Mouse (Mus musculus) heart, postnatal 14 days (tissue): ENCODE measurements around the gene Hck. TPM values are rescaled to one million over a fixed set of nuclear protein-coding genes. Genes with fewer than 3 reads are reported as not detected.

Experiments
- DNase-seq, 2 experiments: peaks; one replicate each; pipeline ENCODE4 v3.0.0; 2021 to 2022
- intact Hi-C: fragments of 180-260 bp; cut with DNase I; formaldehyde crosslinking; loops from one replicate; pipeline ENCODE4 v1.15.1; 2025
- total RNA-seq, 2 experiments: library from RNA; stranded (reverse); gene quantifications; 2 replicates each; pipeline ENCODE4 v1.2.3; 2021

Hck gene
- total RNA-seq, 2 experiments from 2014 or later, result 0.73 to 1.1 TPM

- DNase-seq, result no peak
- intact Hi-C loops, result loop anchor here (2.0 kb wide), 1 partner anchor 440 kb away; no protein-coding TSS in a partner anchor
Measured at GRCm38 (mm10) chr2:153147236-153147635, 39.0 kb downstream of the Hck start.

GRCm38 (mm10) chr2:153147715-153148114 is 39.4 kb downstream of the Hck start:
- intact Hi-C loops, result loop anchor here (2.0 kb wide), 1 partner anchor 439 kb away; no protein-coding TSS in a partner anchor

GRCm38 (mm10) chr2:153149742-153150141 is 41.5 kb downstream of the Hck start:
- intact Hi-C loops, result loop anchor here (1.0 kb wide), 1 partner anchor 265 kb away; no protein-coding TSS in a partner anchor
- DNase-seq, result no peak

More at GRCm38 (mm10) chr2:153147715-153148114, 39.4 kb downstream of the Hck start:
- DNase-seq, result peak; percentile 77 to 83

GRCm38 (mm10) chr2:153151026-153151425 is 42.8 kb downstream of the Hck start:
- no peak for DNase-seq
- intact Hi-C loops, result no loop called here

- no peak for DNase-seq
- intact Hi-C loops, result no loop called here
Measured at GRCm38 (mm10) chr2:153151926-153152665, 43.8 kb downstream of the Hck start.

GRCm38 (mm10) chr2:153153033-153153450 is 44.8 kb downstream of the Hck start:
- intact Hi-C loops, result no loop called here
- DNase-seq, result no peak

- no peak for DNase-seq
- intact Hi-C loops, result no loop called here
Measured at GRCm38 (mm10) chr2:153157270-153157669, 49.0 kb downstream of the Hck start.

GRCm38 (mm10) chr2:153160133-153160532 is 51.9 kb downstream of the Hck start:
- intact Hi-C loops, result loop anchor here (5.0 kb wide), 1 partner anchor 82 kb away; the partner anchor contains the start of genes Plagl2 and Pofut1
- no peak for DNase-seq

GRCm38 (mm10) chr2:153160844-153161683 is 52.8 kb downstream of the Hck start, which contains the start of gene Tm9sf4:
TSS of gene Tm9sf4 (plus strand) at chr2:153161303.
- intact Hi-C loops, result loop anchor here (5.0 kb wide), 1 partner anchor 81 kb away; the partner anchor contains the start of genes Plagl2 and Pofut1
- DNase-seq, result peak; percentile 88 to 93

GRCm38 (mm10) chr2:153161684-153162080 is 53.4 kb downstream of the Hck start:
- intact Hi-C loops, result loop anchor here (5.0 kb wide), 1 partner anchor 81 kb away; the partner anchor contains the start of genes Plagl2 and Pofut1

GRCm38 (mm10) chr2:153167136-153167535 is 58.9 kb downstream of the Hck start:
- intact Hi-C loops, result no loop called here
- no peak for DNase-seq

More at GRCm38 (mm10) chr2:153161684-153162080, 53.4 kb downstream of the Hck start:
- no peak for DNase-seq

GRCm38 (mm10) chr2:153168134-153168820 is 60.0 kb downstream of the Hck start:
- peak; percentile 26 to 28 for DNase-seq
- intact Hi-C loops, result no loop called here

- intact Hi-C loops, result no loop called here
Measured at GRCm38 (mm10) chr2:153170490-153171224, 62.4 kb downstream of the Hck start.

GRCm38 (mm10) chr2:153171966-153172365 is 63.7 kb downstream of the Hck start:
- intact Hi-C loops, result no loop called here
- no peak for DNase-seq

More at GRCm38 (mm10) chr2:153170490-153171224, 62.4 kb downstream of the Hck start:
- no peak for DNase-seq

GRCm38 (mm10) chr2:153175995-153176570 is 67.8 kb downstream of the Hck start:
- no peak for DNase-seq
- intact Hi-C loops, result no loop called here

GRCm38 (mm10) chr2:153177188-153177587 is 68.9 kb downstream of the Hck start:
- intact Hi-C loops, result no loop called here
- no peak for DNase-seq

GRCm38 (mm10) chr2:153179126-153179860 is 71.0 kb downstream of the Hck start:
- no peak for DNase-seq
- intact Hi-C loops, result no loop called here

GRCm38 (mm10) chr2:153179961-153180360 is 71.7 kb downstream of the Hck start:
- DNase-seq, result no peak
- intact Hi-C loops, result no loop called here
